Mouse (Mus musculus): ENCODE results near the gene Pdgfd. TPM values are rescaled to one million over a fixed set of nuclear protein-coding genes. Genes with fewer than 3 reads are reported as not detected.

Gene Pdgfd
- polyA plus RNA-seq, 1 experiment from 2014 or later, result 2.6 TPM

DNA sequence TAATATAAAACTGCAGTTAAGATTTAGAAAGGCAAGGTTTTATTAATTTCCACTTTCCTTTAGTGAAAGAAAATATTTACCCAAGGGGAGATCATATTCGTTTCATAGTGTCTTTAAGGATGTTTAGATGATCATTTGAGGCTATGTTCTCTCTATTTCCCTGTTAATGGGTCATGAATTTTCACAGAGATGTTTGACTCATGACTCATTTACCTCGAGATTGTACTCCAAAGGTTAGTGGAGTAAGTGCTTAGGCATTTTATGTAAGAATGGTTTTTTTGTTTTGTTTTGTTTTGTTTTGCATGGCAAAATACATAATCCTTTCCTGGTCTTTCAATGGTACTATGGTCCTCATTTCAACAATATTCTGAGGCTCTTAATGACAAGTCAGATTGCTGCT lies 167.9 kb downstream of the Pdgfd start:
- Histone ChIP-seq H3K27ac (replicated peaks) (no peak overlapping the region), H3K27me3 (ENCODE audit: low read depth, poor library complexity, severe bottlenecking) (no peaks in the 10 kb centered on the region), H3K4me3 (no peak overlapping the region), H3K9me3 (replicated peaks) (no peaks in the 10 kb centered on the region), H3K4me1 (no peaks in the 10 kb centered on the region), H3K36me3 (no peaks in the 10 kb centered on the region)
- WGBS, result 80% methylated on average over 2 of the region's 2 CpGs
- no peak for DNase-seq (ENCODE audit: low spot score)

DNA sequence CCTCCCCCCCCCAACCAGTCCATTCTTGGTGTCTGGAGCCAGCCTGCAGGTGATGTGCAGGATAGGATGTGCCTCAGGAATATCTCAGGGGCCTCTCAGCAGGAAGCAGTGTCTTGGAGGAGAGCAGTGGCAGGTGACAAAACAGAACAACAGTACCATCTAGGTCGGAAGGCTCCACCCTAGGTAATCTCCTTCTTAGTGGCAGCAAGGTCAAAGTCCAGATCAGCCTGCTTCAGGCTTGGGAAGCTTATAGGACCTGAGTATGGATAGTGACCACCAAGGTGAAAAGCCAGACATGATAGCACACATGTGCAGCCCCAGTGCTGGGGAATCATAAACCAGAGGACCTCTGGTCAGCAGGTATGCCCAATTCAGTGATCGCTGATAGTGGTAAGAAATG lies 169.5 kb downstream of the Pdgfd start:
- H3K27me3 ChIP-seq (ENCODE audit: low read depth, poor library complexity, severe bottlenecking), result no peaks in the 10 kb centered on the region
- no peak overlapping the region for H3K27ac ChIP-seq (replicated peaks)
- no peak for DNase-seq (ENCODE audit: low spot score)
- H3K4me1 ChIP-seq, result no peaks in the 10 kb centered on the region
- no peak overlapping the region for H3K4me3 ChIP-seq
- no peaks in the 10 kb centered on the region for H3K36me3 ChIP-seq
- 92% methylated on average over 2 of the region's 2 CpGs for WGBS
- H3K9me3 ChIP-seq (replicated peaks), result no peaks in the 10 kb centered on the region

DNA sequence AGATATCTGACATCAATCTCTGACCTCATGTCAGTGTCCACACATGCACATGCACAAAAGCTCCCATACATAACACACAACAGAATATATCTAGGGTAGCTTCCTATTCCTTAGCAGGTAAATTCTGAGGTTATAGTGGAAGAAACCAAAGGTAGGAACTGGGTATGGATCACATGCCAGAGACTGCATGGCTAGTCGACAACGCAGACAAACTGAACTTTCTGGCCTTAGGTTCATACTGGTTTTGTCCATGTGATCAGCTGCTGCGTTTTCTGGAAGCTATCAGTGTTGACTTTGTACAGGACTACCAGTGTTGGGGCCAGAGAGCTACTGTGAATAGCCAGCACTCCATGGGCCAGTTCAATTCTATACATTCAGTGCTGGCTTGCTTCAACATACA lies 170.0 kb downstream of the Pdgfd start:
- DNase-seq (ENCODE audit: low spot score), result no peak
- Histone ChIP-seq H3K9me3 (replicated peaks) (no peaks in the 10 kb centered on the region), H3K4me1 (no peaks in the 10 kb centered on the region), H3K4me3 (no peak overlapping the region), H3K27ac (replicated peaks) (no peak overlapping the region), H3K27me3 (ENCODE audit: low read depth, poor library complexity, severe bottlenecking) (no peaks in the 10 kb centered on the region), H3K36me3 (no peaks in the 10 kb centered on the region)
- WGBS, result 93% methylated on average over 3 of the region's 3 CpGs

DNA sequence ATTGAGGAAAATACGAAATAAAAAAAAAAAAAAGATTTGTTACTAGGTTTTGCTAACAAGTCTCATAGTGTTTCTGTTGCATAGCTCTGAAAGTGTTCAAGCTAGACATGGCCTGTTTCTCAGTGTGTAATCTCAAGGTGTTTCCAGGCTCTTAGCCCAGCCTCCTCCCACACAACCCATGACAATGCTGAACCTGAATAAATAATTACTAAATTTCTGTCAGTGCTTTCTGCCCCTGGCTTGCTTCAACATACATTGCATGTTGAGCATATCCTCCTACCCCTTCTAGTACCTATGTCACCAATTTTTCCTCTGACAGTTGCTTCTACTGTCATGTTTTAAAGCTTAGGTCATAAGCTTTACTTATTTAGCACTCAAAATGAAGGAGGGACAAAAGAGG lies 171.0 kb downstream of the Pdgfd start:
- H3K27ac ChIP-seq (replicated peaks), result no peak overlapping the region
- no peaks in the 10 kb centered on the region for H3K36me3 ChIP-seq
- no peak overlapping the region for H3K4me3 ChIP-seq
- no peak for DNase-seq (ENCODE audit: low spot score)
- H3K9me3 ChIP-seq (replicated peaks), result no peaks in the 10 kb centered on the region
- no peaks in the 10 kb centered on the region for H3K4me1 ChIP-seq
- 50% methylated on average over 1 of the region's 1 CpGs for WGBS
- no peaks in the 10 kb centered on the region for H3K27me3 ChIP-seq (ENCODE audit: low read depth, poor library complexity, severe bottlenecking)

DNA sequence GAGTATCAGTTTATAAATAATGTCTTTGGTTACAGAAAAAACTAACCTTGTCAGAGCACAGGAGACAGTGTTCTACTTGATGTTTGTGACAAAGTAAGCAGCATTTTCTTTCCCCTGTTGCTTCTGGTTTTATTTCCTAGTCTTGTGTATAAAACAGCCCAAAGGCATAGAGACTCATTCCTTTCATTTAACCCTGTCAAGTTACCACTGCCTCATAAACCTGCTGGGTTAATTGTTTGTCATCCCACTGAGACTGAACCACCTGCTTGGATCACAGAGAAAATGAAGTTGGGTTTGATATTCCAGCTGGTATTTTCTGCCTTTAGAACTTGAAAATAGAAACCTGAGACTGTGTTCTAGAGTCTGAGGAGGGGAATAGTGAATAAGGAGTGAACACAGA lies 172.4 kb downstream of the Pdgfd start:
- no peak for DNase-seq (ENCODE audit: low spot score)

DNA sequence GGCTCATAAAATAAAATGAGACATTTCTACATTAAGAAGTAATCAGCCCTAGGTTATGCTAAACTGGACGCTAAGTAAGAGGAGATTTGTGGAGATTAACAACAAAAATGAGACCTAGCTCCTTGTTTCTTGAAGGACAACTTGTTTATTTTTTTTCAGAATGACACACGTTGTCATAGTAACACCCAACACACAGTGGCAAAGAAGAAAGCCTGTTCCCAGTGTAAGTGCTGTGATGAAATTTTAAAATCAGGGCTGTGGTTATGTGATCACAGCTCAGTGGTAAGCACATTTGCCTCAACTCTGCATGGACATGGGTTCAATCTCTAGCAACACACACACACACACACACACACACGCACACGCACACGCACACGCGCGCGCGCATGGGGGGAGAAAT lies 174.5 kb downstream of the Pdgfd start:
- no peaks in the 10 kb centered on the region for H3K4me1 ChIP-seq
- H3K4me3 ChIP-seq, result no peak overlapping the region
- H3K27me3 ChIP-seq (ENCODE audit: low read depth, poor library complexity, severe bottlenecking), result no peaks in the 10 kb centered on the region
- no peak overlapping the region for H3K27ac ChIP-seq (replicated peaks)
- no peaks in the 10 kb centered on the region for H3K9me3 ChIP-seq (replicated peaks)
- no peak for DNase-seq (ENCODE audit: low spot score)
- H3K36me3 ChIP-seq, result no peaks in the 10 kb centered on the region
- WGBS, result 93% methylated on average over 10 of the region's 10 CpGs

More for the DNA sequence above, 172.4 kb downstream of the Pdgfd start:
- Histone ChIP-seq H3K4me1 (no peaks in the 10 kb centered on the region), H3K27ac (replicated peaks) (no peak overlapping the region), H3K9me3 (replicated peaks) (no peaks in the 10 kb centered on the region), H3K4me3 (no peak overlapping the region), H3K27me3 (ENCODE audit: low read depth, poor library complexity, severe bottlenecking) (no peaks in the 10 kb centered on the region), H3K36me3 (no peaks in the 10 kb centered on the region)

DNA sequence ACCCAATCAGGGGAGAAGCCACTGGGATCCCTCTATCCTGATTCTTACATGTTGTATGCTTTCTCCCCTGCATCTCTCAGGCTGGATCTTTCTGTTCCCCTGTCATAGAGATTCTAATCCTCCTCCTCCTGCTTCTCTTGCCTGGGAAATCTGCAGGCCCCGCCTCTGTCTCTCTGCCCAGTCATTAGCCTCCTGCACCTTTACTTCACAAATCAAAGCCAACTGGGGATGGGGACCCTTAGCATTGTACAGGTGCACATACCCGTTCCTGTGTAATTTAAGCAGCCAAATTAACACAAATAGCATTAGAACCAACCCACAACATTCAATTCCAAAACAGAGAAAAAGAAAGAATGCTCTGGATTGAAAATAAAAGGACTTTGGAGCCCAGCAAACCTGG lies 176.1 kb downstream of the Pdgfd start:
- Histone ChIP-seq H3K9me3 (replicated peaks) (no peaks in the 10 kb centered on the region), H3K27ac (replicated peaks) (no peak overlapping the region)
- WGBS, result 51% methylated on average over 2 of the region's 2 CpGs

DNA sequence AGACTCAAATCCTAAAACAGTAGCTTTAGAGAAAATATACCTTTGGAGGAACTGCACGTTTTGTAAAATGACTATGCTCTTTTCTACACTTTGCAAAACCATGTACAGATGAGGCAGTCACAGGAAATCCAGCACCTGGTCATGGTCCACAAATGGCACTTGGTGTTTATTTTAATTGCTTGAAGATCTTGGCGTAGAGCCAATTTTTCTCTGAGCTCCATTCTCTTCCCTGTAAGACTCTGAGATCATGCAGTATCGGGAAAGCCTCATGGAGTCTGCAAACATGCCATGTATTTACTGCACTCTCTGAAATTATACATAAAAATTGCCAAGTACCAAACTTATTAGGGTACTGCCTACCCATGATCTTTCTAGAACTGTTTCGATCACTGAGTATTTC lies 176.5 kb downstream of the Pdgfd start:
- 88% methylated on average over 4 of the region's 4 CpGs for WGBS
- DNase-seq (ENCODE audit: low spot score), result no peak
- Histone ChIP-seq H3K36me3 (no peaks in the 10 kb centered on the region), H3K9me3 (replicated peaks) (no peaks in the 10 kb centered on the region), H3K27me3 (ENCODE audit: low read depth, poor library complexity, severe bottlenecking) (no peaks in the 10 kb centered on the region), H3K4me1 (no peaks in the 10 kb centered on the region), H3K4me3 (no peak overlapping the region), H3K27ac (replicated peaks) (no peak overlapping the region)

More for the DNA sequence above, 176.1 kb downstream of the Pdgfd start:
- Histone ChIP-seq H3K4me1 (no peaks in the 10 kb centered on the region), H3K4me3 (no peak overlapping the region), H3K27me3 (ENCODE audit: low read depth, poor library complexity, severe bottlenecking) (no peaks in the 10 kb centered on the region), H3K36me3 (no peaks in the 10 kb centered on the region)
- no peak for DNase-seq (ENCODE audit: low spot score)

DNA sequence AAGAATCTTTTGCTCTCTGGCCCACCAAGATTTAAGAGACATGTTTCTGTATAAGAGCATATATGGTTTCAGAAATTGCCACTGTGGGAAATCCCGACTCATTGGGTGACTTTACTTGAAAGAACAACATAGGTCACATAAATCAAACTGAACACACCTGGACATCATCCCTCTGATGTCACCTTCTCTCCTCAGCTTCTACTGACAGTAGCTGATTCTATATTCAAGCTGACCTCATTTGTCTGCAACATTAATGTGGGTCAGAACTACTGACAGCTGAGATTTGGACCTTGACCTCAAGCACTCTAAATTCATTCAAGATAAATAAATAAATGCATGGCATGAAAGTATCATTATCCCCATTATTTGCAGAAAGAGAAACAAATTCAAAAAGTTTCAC lies 177.0 kb downstream of the Pdgfd start:
- Histone ChIP-seq H3K27me3 (ENCODE audit: low read depth, poor library complexity, severe bottlenecking) (no peaks in the 10 kb centered on the region), H3K9me3 (replicated peaks) (no peaks in the 10 kb centered on the region), H3K4me3 (no peak overlapping the region), H3K4me1 (no peaks in the 10 kb centered on the region), H3K27ac (replicated peaks) (no peak overlapping the region), H3K36me3 (no peaks in the 10 kb centered on the region)
- no peak for DNase-seq (ENCODE audit: low spot score)
- 87% methylated on average over 1 of the region's 1 CpGs for WGBS

DNA sequence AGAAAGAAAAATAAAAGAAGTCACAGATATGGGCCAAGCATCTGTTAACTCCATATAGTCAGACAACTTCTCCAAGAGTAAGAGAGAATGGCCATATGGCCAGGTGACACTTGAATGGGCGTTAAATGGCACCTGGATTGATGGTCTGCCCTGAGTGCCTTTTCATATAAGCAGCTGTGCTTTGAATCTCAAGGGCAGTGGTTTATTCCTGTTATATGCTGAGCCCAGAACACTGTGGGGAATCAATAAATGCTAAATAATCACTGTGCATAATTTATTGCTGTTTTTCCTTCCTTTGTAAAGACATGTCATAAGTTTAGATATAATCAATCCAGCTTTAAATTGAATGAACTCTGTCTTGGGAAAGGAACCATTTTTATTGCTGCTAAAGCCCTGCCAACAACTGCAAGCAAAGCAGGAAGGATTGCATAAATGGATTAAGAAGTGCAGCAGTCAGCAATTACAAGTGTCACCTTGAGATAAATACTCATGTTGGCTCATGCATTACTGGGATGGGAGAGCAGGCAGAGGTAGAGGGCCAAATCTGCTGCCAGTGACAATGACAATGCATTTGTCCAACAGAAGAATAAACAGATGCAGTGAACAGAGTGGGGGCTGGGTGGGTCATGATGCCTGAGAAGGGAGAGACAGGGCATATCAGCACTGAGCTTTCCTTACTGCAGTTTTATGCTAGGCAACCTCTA lies 185.0 kb downstream of the Pdgfd start:
- no peak for DNase-seq (ENCODE audit: low spot score)
- 75% methylated on average over 1 of the region's 1 CpGs for WGBS

DNA sequence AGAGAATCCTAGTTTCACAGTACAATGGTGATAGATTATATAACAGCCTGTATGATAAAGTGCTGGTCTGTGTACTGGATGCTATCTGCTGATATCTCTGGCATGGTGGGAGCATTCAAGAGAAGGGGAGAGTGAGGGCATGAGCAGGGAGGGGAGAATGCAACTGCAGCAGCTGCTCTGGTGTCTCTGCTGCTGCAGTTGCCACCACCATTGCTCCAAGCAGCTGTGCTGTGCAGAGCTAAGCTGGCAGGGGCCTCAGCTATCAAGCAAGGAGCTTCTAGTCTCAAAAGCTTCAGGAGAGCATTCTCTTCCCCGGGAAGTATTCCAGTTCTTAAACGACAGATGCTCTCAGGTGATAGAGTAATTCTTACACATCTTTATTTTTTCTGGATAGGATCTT lies 192.4 kb downstream of the Pdgfd start:
- Histone ChIP-seq H3K4me1 (no peaks in the 10 kb centered on the region), H3K36me3 (no peaks in the 10 kb centered on the region), H3K9me3 (replicated peaks) (no peaks in the 10 kb centered on the region), H3K4me3 (no peak overlapping the region), H3K27me3 (ENCODE audit: low read depth, poor library complexity, severe bottlenecking) (no peaks in the 10 kb centered on the region), H3K27ac (replicated peaks) (no peak overlapping the region)
- 87% methylated on average over 2 of the region's 2 CpGs for WGBS
- DNase-seq (ENCODE audit: low spot score), result no peak

More for the DNA sequence above, 185.0 kb downstream of the Pdgfd start:
- H3K27me3 ChIP-seq (ENCODE audit: low read depth, poor library complexity, severe bottlenecking), result no peaks in the 10 kb centered on the region
- H3K4me3 ChIP-seq, result no peak overlapping the region
- no peak overlapping the region for H3K27ac ChIP-seq (replicated peaks)
- no peaks in the 10 kb centered on the region for H3K4me1 ChIP-seq
- H3K9me3 ChIP-seq (replicated peaks), result no peaks in the 10 kb centered on the region
- no peaks in the 10 kb centered on the region for H3K36me3 ChIP-seq

DNA sequence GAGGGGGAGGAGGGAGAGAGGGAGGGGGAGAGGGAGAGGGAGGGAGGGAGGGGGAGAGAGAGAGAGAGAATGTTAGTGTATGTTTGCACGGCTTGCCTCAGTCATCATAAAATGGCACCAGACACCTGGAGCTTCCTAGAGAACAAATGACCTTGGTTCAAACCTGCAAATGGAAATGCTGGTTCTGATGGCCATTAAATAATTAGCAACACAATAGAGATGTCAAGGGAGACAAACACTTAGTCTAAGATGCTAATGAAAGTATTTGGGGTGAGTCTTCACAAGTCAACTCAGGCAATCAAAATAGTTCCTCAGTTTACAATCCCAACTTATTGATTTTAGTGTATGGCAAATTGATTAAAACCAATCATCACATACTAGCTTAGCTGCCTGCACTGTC lies 198.2 kb downstream of the Pdgfd start:
- H3K27me3 ChIP-seq (ENCODE audit: low read depth, poor library complexity, severe bottlenecking), result no peaks in the 10 kb centered on the region
- DNase-seq (ENCODE audit: low spot score), result no peak
- no peaks in the 10 kb centered on the region for H3K36me3 ChIP-seq
- no peak overlapping the region for H3K4me3 ChIP-seq
- H3K4me1 ChIP-seq, result no peaks in the 10 kb centered on the region
- WGBS, result 79% methylated on average over 1 of the region's 1 CpGs
- no peaks in the 10 kb centered on the region for H3K9me3 ChIP-seq (replicated peaks)
- no peak overlapping the region for H3K27ac ChIP-seq (replicated peaks)

DNA sequence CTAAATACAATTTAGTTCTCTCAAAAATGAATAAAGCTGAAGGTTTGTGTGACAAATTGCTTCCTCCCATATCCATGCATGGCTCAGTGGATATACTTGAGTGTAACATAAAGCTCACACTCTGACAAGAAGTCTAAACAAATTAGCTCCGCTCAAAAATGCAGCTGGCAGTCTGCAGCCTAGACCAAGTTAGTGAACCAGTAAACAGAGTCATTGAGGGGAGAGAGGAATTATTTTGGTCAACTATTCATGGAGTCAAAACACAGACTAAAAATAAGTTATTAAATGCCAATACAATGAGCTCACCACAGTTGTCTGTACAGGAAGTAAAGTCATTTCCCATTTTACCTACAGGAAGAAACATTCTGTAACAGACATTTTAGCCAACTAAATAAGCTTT lies 233.4 kb downstream of the Pdgfd start:
- Histone ChIP-seq H3K27me3 (ENCODE audit: low read depth, poor library complexity, severe bottlenecking) (no peaks in the 10 kb centered on the region), H3K36me3 (no peaks in the 10 kb centered on the region), H3K4me1 (no peaks in the 10 kb centered on the region), H3K4me3 (no peak overlapping the region), H3K9me3 (replicated peaks) (no peaks in the 10 kb centered on the region), H3K27ac (replicated peaks) (no peak overlapping the region)
- WGBS, result 74% methylated on average over 1 of the region's 1 CpGs
- no peak for DNase-seq (ENCODE audit: low spot score)

DNA sequence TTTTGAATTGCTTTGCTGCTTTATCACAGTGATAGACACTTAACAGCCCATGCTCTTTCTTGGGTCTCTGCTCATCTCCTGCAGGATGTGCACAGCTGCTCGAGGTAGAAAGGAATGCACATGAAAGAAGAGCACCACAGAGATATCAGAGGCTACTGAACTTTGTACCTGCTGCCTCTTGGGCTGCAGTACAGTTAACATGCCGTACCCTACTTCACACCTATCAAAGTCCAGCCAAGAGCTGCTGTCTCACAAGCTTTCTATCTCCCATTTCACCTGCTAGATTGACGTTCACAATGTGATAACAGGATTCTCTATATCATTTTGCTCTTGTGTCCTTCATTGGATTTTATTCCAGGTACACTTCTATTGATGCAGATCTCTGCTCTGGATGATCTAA lies 238.2 kb downstream of the Pdgfd start:
- H3K4me1 ChIP-seq, result no peaks in the 10 kb centered on the region
- no peaks in the 10 kb centered on the region for H3K27me3 ChIP-seq (ENCODE audit: low read depth, poor library complexity, severe bottlenecking)
- H3K9me3 ChIP-seq (replicated peaks), result no peaks in the 10 kb centered on the region
- 87% methylated on average over 3 of the region's 3 CpGs for WGBS
- H3K36me3 ChIP-seq, result no peaks in the 10 kb centered on the region
- no peak for DNase-seq (ENCODE audit: low spot score)
- H3K27ac ChIP-seq (replicated peaks), result no peak overlapping the region
- no peak overlapping the region for H3K4me3 ChIP-seq

Measured in midbrain, embryonic 10.5 days (tissue).